Mouse (Mus musculus): ENCODE data around the gene Dmac2. TPM values are rescaled to one million over a fixed set of nuclear protein-coding genes. Genes with fewer than 3 reads are reported as not detected.
"Not testable (repeated sequence)": the region's sequence is repeated elsewhere in the genome, so short reads cannot be mapped to it uniquely, and the experiment has no call there.

Dmac2 gene
- 10 to 100 TPM; 13.8 to 78.6 (median 38.9) TPM for total RNA-seq (2018; cell fraction: chromatin; rRNA removed)
- 10 to 100 TPM in 24 of 26 experiments, 1 to 10 TPM in 2; 7.8 to 19.9 (median 15.7) TPM for total RNA-seq (2018; cell fraction: cytosol; rRNA removed)
- 10 to 100 TPM; 10.5 to 69.6 (median 29.7) TPM for total RNA-seq (2018; cell fraction: nucleus; rRNA removed)
- polyA plus RNA-seq (2018): 13.2 to 21.2 TPM (median 16.4 TPM) in 3 replicates

DNA sequence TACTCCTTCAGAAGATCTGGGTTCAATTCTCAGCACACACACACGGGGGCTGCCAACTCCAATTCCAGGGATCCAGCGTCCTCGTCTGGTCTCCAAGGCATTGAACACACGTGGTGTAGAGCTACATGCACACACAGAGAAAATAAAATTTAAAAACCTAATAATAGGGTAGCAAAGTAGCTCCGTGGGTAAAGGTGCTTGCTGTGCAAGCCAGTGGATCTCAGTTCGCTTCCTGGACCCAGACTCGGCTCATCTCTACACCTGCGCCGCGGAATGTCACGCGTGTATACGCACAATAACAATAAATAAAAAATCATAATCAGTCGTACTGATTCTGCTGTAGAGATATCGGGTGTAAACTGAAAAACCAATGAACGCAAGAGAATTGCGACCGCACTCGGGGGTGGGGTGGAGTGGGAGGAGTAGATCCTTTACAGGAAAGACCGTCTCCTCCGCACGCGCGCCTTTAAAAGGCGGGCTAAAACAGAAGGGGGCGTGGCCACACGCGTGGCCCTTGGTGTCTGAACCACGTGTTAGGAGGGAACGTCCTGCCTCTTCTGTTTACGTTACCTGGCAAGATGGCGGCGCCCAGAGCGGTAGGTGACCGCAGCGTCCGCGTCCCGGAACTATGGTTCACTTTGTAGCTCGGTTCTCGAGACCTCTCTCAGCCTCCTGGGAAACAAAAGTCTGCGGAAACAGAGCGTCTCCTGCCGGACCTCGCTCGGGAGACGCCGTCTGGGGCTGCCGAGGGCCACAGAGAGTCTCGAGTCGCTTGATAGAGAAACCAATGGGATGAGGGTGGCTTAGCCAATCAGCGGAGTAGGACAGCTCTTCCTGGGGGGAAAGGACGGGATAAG, at the start of gene Dmac2:
Gene Dmac2 (plus strand): TSS at position 550 of the 857 bp plus-strand sequence.
- 1% methylated on average over 51 of the region's 53 CpGs for WGBS (ENCODE audit: missing documents)
- Histone ChIP-seq H3K36me3 (ENCODE audit: inconsistent target) (peaks cover 3% of the 10 kb centered on the region; the same call in 1 of the 2 replicates), H3K79me2 (ENCODE audit: inconsistent target) (no peaks in the 10 kb centered on the region), H3K27ac (peak within 1 kb of the TSS; percentile 51), H3K4me3 (ENCODE audit: inconsistent target) (peak within 1 kb of the TSS; percentile 95)

DNA sequence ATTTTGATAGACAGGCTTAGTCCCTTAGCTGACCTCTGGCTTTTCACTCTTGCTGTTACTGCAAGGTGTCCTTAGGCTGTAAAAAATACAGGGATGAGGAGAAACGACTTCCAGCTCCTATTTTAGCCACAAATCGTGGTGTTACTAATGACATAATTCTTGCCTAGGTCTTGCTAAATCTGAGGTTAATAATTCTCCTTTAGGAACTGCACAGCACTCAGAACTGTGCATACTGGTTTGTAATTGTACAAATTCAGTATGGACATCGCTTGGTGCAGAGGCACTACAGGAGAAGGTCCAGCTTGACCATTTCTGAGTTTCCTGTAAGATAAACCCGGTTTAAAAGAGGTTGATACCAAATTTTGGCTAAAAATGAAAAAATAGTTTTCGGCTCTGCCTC, 45.4 kb upstream of the Dmac2 start:
- H3K27ac ChIP-seq; H3K79me2 ChIP-seq (ENCODE audit: inconsistent target); H3K4me3 ChIP-seq (ENCODE audit: inconsistent target); H3K36me3 ChIP-seq (ENCODE audit: inconsistent target): not testable (repeated sequence)
- WGBS (ENCODE audit: missing documents): 73% methylated on average over 5 of the region's 5 CpGs

DNA sequence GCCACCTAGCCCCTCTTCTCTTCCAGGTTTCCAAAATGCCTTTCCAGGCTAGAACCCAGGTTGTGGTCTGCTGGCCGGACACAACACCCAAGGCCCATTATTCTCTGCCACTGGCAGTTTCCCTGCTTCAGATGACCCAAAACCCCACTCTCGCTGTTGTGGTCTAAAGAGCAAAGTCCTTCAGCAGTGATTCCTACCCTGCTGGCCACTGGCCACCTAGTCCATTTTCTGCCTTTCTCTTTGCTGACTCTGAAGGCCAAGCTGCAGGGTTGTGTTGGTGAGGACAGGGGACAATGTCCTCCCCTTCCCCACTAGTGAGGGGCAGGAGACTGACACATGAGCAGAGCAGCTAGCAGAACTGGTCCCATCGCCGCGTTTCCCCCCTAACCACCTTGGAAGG, 44.1 kb upstream of the Dmac2 start:
- Histone ChIP-seq H3K79me2 (ENCODE audit: inconsistent target) (no peaks in the 10 kb centered on the region), H3K36me3 (ENCODE audit: inconsistent target) (no peaks in the 10 kb centered on the region), H3K27ac (no peak overlapping the region), H3K4me3 (ENCODE audit: inconsistent target) (no peak overlapping the region)
- 90% methylated on average over 5 of the region's 5 CpGs for WGBS (ENCODE audit: missing documents)

DNA sequence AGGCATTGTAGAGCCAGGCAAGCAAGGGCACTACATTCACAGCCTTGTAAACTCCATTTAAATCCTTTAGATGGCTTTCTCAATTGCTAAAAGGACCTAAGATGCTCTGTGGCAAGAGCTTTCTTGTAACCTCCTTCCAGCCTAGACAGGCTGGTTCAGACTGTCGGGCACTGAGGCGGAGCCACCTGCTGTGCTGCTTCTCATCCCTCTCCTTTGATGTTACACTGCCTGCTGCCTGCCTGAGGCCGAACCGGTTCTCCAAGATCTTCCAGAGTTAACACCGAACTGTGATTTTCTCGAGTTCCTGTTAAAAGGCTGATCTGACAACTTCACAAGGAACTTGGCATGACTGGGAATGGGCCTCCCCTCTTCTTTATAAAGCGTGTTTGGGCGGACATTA, 43.3 kb upstream of the Dmac2 start:
- Histone ChIP-seq H3K27ac (no peak overlapping the region), H3K79me2 (ENCODE audit: inconsistent target) (no peaks in the 10 kb centered on the region), H3K36me3 (ENCODE audit: inconsistent target) (no peaks in the 10 kb centered on the region), H3K4me3 (ENCODE audit: inconsistent target) (no peak overlapping the region)
- WGBS (ENCODE audit: missing documents): 90% methylated on average over 8 of the region's 8 CpGs

DNA sequence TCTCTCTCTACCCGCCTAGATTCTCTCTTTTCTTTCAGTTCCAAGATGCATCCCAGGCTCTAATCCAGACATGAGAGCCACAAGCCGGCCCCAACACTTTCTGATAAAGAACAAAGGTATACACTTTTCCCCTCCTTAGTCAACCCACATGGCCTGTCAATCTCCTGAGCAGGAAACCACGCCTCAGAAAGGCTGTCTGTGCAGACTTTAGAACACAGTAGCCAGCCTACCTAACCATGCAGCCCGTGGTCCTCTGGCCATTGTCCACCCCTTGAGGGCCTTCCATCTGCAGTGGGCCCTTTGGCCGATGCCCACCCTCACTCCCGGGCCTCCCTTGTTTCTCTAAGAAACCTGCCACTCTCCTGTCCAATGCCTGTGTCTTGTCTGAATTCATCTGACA, 42.9 kb upstream of the Dmac2 start:
- WGBS (ENCODE audit: missing documents): 61% methylated on average over 6 of the region's 6 CpGs
- H3K79me2 ChIP-seq (ENCODE audit: inconsistent target); H3K27ac ChIP-seq: not testable (repeated sequence)

DNA sequence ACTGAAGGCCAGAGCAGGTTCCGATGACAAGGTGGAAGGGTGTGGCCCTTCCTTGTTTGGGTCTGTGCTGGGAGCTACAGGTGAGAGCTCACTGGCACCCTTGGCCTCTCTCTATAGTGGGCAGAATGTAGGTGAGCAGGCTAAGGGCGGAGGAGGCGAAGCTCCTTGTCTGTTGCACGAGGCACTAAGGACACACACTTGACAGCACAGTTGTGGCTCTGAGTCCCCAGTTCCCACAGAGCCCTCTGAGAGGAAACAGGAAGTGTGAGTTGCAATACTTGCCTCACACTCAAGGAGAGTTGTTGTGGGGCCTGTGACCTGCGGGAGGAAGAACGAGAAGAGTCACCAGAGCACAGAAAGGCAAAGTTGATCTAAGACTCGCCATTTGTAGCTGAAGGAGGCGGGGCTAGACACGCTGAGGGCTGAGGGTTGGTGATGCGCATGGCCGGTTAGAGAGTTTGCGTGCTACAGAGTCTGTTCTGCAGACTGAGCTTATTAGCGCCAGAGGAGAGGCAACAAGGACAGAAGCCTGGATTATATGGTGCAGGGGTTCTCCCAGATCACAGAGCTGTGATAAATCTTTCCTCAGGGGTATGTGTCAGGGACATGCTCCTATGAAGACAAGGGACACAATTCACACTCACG, 42.3 kb upstream of the Dmac2 start:
- WGBS (ENCODE audit: missing documents): 46% methylated on average over 9 of the region's 14 CpGs

More for the DNA sequence above, 42.9 kb upstream of the Dmac2 start:
- not testable (repeated sequence) for H3K36me3 ChIP-seq (ENCODE audit: inconsistent target); H3K4me3 ChIP-seq (ENCODE audit: inconsistent target)

DNA sequence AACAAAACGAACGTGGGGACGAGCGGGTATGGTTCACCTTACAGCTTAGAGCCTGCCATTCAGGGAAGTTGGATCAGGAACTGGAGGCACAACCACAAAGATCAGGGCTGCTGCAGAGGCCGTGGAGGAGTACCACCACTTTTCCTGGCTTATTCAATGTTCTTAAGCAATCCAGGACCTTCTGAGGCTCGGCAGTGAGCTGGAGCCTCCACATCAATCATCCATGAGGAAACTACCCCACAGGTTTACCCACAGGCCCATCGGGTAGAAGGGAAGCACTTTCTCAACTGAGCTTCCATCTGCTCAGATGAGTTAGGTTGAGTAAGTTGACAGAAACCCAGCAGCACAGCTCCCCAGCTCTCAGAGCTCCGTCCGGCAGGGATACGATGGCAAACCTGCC, 39.8 kb upstream of the Dmac2 start:
- Histone ChIP-seq H3K27ac (no peak overlapping the region), H3K4me3 (ENCODE audit: inconsistent target) (no peak overlapping the region), H3K36me3 (ENCODE audit: inconsistent target) (no peaks in the 10 kb centered on the region), H3K79me2 (ENCODE audit: inconsistent target) (no peaks in the 10 kb centered on the region)
- 73% methylated on average over 10 of the region's 10 CpGs for WGBS (ENCODE audit: missing documents)

More for the DNA sequence above, 42.3 kb upstream of the Dmac2 start:
- H3K4me3 ChIP-seq (ENCODE audit: inconsistent target); H3K27ac ChIP-seq; H3K36me3 ChIP-seq (ENCODE audit: inconsistent target); H3K79me2 ChIP-seq (ENCODE audit: inconsistent target): not testable (repeated sequence)

DNA sequence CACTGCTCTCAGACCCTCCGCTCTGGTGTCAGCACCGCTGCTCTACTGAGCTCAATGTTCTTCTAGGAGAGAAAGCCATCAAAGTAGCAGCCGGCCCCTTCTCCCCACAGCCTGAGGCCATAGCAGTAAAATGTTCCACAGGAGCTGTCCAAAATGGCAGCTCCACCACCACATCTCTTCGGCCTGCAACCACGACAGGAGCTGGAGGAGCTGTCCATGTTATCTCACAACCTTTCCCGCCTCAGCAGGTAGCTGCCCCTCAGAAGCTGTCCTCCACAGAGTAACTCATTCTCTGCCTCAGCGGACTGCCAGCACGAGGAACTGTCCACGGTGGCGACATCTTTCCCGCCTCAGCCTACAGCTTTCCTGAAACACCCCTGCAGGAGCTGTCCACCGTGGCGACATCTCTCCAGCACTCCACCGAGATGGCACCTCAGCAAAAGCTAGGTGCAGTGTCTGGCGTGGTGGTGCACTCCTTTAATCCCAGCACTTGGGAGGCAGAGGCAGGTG, 36.9 kb upstream of the Dmac2 start:
- 93% methylated on average over 12 of the region's 15 CpGs for WGBS (ENCODE audit: missing documents)
- H3K4me3 ChIP-seq (ENCODE audit: inconsistent target): no peak overlapping the region
- no peak overlapping the region for H3K27ac ChIP-seq
- H3K36me3 ChIP-seq (ENCODE audit: inconsistent target): no peaks in the 10 kb centered on the region
- no peaks in the 10 kb centered on the region for H3K79me2 ChIP-seq (ENCODE audit: inconsistent target)

DNA sequence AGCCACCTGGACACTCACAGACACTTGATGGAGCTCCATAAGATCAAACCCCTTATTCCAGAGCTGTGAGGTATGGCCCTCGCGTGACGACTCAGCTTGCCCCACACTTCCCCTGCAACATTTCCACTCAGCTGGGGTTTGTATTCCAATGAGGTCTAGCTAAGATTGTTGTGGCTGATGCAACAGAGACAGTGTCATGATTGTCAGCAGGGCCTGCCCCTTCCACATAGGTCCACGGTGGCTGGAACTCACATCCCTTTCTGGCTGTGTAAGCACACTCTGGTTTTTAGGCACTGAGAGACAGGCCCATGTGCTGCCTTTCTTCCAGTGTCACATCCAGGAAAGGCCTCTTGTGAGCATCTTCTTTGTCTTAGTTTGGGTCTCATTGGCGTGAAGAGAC, 34.6 kb upstream of the Dmac2 start:
- Histone ChIP-seq H3K4me3 (ENCODE audit: inconsistent target) (no peak overlapping the region), H3K79me2 (ENCODE audit: inconsistent target) (no peaks in the 10 kb centered on the region), H3K27ac (no peak overlapping the region), H3K36me3 (ENCODE audit: inconsistent target) (no peaks in the 10 kb centered on the region)
- 89% methylated on average over 5 of the region's 5 CpGs for WGBS (ENCODE audit: missing documents)

DNA sequence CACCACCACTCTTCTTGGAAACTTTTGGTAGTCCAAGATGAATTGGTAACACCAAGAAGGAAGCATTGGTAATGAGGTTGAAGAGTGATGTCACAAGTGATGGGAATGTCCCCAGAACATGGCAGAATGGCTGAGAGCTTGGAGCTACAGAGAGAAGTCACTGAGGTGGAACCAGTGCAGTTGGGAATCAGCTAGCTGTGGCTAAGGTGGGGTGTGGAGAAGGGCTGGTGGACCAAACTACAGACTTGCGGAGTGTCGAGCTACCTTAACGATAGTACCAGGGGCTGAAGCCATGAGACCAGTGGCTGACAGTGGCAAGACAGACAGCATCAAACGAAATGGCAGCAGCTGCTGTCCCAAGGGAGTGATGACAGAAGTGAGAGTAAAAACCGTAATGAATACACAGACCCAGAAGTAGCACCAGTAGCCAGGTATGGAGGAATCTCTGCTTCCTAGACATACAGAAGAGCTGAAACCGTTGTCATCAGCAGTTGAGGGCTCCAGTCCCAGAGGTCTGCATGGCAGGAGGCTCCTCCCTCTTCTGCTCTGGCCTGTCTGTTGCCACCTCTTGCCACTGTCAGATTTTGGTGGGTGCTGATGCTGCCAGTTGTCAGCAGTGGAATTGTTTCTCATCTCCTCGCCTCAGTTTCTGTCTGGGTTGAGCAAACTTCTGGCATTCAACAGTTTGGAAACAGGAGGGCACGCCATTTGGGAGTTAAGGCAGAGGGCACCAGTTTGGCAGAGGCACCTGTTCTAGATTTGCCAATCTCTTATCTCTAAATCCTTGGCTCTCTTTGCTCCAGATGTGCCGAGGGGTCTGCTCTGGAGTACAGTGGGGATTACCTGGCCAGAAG, 33.6 kb upstream of the Dmac2 start:
- no peak overlapping the region for H3K27ac ChIP-seq
- 93% methylated on average over 9 of the region's 9 CpGs for WGBS (ENCODE audit: missing documents)

DNA sequence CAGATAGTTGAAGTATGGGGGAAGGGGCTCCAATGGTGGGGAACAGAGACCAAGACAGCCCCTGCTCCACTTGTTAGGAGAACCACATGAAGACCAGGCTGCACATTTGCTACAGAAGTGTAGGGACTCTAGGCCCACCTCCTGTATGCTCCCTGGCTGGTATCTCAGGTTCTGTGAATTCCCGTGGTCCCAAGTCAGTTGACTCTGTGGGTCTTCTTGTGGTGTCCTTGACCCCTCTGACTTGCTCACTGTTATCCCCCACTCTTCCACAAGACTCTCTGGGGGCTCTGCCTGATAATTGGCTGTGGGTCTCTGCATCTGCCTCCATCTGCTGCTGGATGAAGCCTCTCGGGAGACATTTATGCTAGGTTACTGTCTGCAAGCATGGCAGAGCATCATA, 28.0 kb upstream of the Dmac2 start:
- Histone ChIP-seq H3K27ac (no peak overlapping the region), H3K4me3 (ENCODE audit: inconsistent target) (no peak overlapping the region), H3K79me2 (ENCODE audit: inconsistent target) (no peaks in the 10 kb centered on the region), H3K36me3 (ENCODE audit: inconsistent target) (no peaks in the 10 kb centered on the region)
- 97% methylated on average over 2 of the region's 2 CpGs for WGBS (ENCODE audit: missing documents)

More for the DNA sequence above, 33.6 kb upstream of the Dmac2 start:
- no peak overlapping the region for H3K4me3 ChIP-seq (ENCODE audit: inconsistent target)
- no peaks in the 10 kb centered on the region for H3K36me3 ChIP-seq (ENCODE audit: inconsistent target)
- H3K79me2 ChIP-seq (ENCODE audit: inconsistent target): no peaks in the 10 kb centered on the region

DNA sequence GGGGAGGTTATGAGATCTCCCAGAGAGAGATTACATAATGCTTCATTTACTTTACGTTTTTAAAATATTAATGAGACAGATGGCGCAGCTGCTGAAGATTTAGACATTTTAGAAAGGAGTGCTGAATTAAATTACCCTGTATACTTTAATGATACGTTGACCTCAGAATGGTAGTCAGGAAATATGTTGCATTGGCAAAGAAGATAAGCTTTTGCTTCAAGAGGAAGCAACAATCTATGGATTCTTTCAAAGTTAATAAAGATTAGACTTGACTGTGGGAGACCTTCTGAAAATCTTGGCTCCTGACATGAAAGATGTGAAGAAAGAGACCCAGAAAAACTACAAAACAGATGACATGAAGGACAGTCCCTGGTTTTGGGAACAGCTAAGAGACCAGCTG, 25.4 kb upstream of the Dmac2 start:
- no peaks in the 10 kb centered on the region for H3K79me2 ChIP-seq (ENCODE audit: inconsistent target)
- no peaks in the 10 kb centered on the region for H3K36me3 ChIP-seq (ENCODE audit: inconsistent target)
- no peak overlapping the region for H3K4me3 ChIP-seq (ENCODE audit: inconsistent target)
- H3K27ac ChIP-seq: no peak overlapping the region
- WGBS (ENCODE audit: missing documents): 46% methylated on average over 3 of the region's 3 CpGs

DNA sequence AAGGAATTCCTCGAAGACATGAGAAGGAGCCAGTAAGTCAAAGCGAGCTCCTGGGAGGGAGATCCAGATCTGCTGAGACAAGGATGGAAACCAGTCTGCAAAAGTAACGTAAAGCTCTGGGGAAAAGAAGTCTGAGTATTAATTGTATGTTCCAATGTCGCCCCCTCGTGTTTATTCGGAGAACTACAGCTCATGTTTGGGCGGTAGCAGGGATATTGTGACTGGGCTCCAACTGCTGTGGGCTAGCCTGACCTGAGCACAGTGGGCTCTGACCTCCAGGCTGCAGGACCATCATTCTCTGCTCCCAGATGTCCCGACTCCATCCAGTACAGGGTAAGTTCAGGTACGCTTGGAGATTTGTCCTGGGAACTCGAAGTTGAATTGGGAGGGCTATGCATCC, 19.6 kb upstream of the Dmac2 start:
- no peak overlapping the region for H3K27ac ChIP-seq
- H3K79me2 ChIP-seq (ENCODE audit: inconsistent target): no peaks in the 10 kb centered on the region
- no peak overlapping the region for H3K4me3 ChIP-seq (ENCODE audit: inconsistent target)
- no peaks in the 10 kb centered on the region for H3K36me3 ChIP-seq (ENCODE audit: inconsistent target)
- WGBS (ENCODE audit: missing documents): 19% methylated on average over 10 of the region's 10 CpGs

DNA sequence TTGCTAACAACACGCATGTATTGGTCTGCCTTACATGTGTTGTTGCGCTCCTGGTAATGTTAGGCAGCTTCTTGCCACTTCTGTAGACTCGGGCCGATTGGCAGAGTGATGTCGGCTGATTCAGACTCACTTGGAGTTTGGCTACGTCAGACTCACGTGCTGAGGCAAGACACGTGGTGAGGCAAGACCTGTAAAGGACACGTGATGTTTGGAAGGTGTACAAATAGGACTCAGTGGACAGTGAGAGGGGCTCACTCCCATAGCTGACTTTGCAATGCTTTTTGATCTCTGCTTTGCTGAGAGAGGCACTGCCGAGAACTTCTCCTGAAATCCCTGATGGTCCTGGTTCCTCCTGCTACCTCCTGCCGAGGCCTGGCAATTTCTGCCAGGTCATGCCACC, 18.5 kb upstream of the Dmac2 start:
- Histone ChIP-seq H3K79me2 (ENCODE audit: inconsistent target) (no peaks in the 10 kb centered on the region), H3K4me3 (ENCODE audit: inconsistent target) (no peak overlapping the region), H3K27ac (no peak overlapping the region), H3K36me3 (ENCODE audit: inconsistent target) (no peaks in the 10 kb centered on the region)
- WGBS (ENCODE audit: missing documents): 90% methylated on average over 11 of the region's 11 CpGs
